Mouse (Mus musculus): ENCODE data around the gene Galnt16. TPM values are rescaled to one million over a fixed set of nuclear protein-coding genes. Genes with fewer than 3 reads are reported as not detected.

Gene Galnt16
- polyA plus RNA-seq, 1 experiment from 2014 or later, result 14.8 TPM

GRCm38 (mm10) chr12:80612113-80612791, 94.2 kb downstream of the Galnt16 start:
- Histone ChIP-seq H3K27ac (ENCODE audit: low read length) (no peak overlapping the region), H3K27me3 (ENCODE audit: control insufficient read depth, insufficient read depth, low read length) (no peaks in the 10 kb centered on the region), H3K4me1 (ENCODE audit: control insufficient read depth, insufficient read depth, low read length) (no peaks in the 10 kb centered on the region), H3K9ac (ENCODE audit: low read length) (no peak overlapping the region), H3K36me3 (ENCODE audit: control insufficient read depth, insufficient read depth, low read length) (no peaks in the 10 kb centered on the region), H3K9me3 (replicated peaks; ENCODE audit: control insufficient read depth, low read length) (no peaks in the 10 kb centered on the region), H3K4me3 (replicated peaks; ENCODE audit: low read length) (no peak overlapping the region), H3K4me2 (ENCODE audit: low read depth, low read length) (no peak overlapping the region)
- WGBS, result 54% methylated on average over 9 of the region's 9 CpGs
- no peak for ATAC-seq (ENCODE audit: insufficient read depth, low FRiP score)

- H3K27ac ChIP-seq (ENCODE audit: low read length), result peak overlapping the region; percentile 53; the same call in 1 of the 2 replicates
- H3K4me3 ChIP-seq (replicated peaks; ENCODE audit: low read length), result no peak overlapping the region
- peak; percentile 81; the same call in 1 of the 2 replicates for ATAC-seq (ENCODE audit: insufficient read depth, low FRiP score)
- H3K27me3 ChIP-seq (ENCODE audit: control insufficient read depth, insufficient read depth, low read length), result no peaks in the 10 kb centered on the region
- H3K9me3 ChIP-seq (replicated peaks; ENCODE audit: control insufficient read depth, low read length), result no peaks in the 10 kb centered on the region
- H3K36me3 ChIP-seq (ENCODE audit: control insufficient read depth, insufficient read depth, low read length), result no peaks in the 10 kb centered on the region
- no peak overlapping the region for H3K4me2 ChIP-seq (ENCODE audit: low read depth, low read length)
- no peak overlapping the region for H3K9ac ChIP-seq (ENCODE audit: low read length)
- WGBS, result 35% methylated on average over 7 of the region's 7 CpGs
- H3K4me1 ChIP-seq (ENCODE audit: control insufficient read depth, insufficient read depth, low read length), result no peaks in the 10 kb centered on the region
Measured at GRCm38 (mm10) chr12:80615371-80616257, 97.5 kb downstream of the Galnt16 start.

- Histone ChIP-seq H3K4me2 (ENCODE audit: low read depth, low read length) (no peak overlapping the region), H3K9me3 (replicated peaks; ENCODE audit: control insufficient read depth, low read length) (no peaks in the 10 kb centered on the region), H3K4me3 (replicated peaks; ENCODE audit: low read length) (no peak overlapping the region), H3K27ac (ENCODE audit: low read length) (no peak overlapping the region), H3K36me3 (ENCODE audit: control insufficient read depth, insufficient read depth, low read length) (no peaks in the 10 kb centered on the region), H3K4me1 (ENCODE audit: control insufficient read depth, insufficient read depth, low read length) (no peaks in the 10 kb centered on the region), H3K9ac (ENCODE audit: low read length) (no peak overlapping the region), H3K27me3 (ENCODE audit: control insufficient read depth, insufficient read depth, low read length) (no peaks in the 10 kb centered on the region)
- 73% methylated on average over 5 of the region's 5 CpGs for WGBS
- no peak for ATAC-seq (ENCODE audit: insufficient read depth, low FRiP score)
Measured at GRCm38 (mm10) chr12:80620501-80620900, 102.4 kb downstream of the Galnt16 start.

GRCm38 (mm10) chr12:80631790-80632189, 113.7 kb downstream of the Galnt16 start:
- H3K4me2 ChIP-seq (ENCODE audit: low read depth, low read length), result no peak overlapping the region
- peaks cover 25% of the 10 kb centered on the region; the same call in 1 of the 2 replicates for H3K36me3 ChIP-seq (ENCODE audit: control insufficient read depth, insufficient read depth, low read length)
- ATAC-seq (ENCODE audit: insufficient read depth, low FRiP score), result no peak
- H3K9ac ChIP-seq (ENCODE audit: low read length), result no peak overlapping the region
- H3K4me1 ChIP-seq (ENCODE audit: control insufficient read depth, insufficient read depth, low read length), result no peaks in the 10 kb centered on the region
- H3K9me3 ChIP-seq (replicated peaks; ENCODE audit: control insufficient read depth, low read length), result no peaks in the 10 kb centered on the region
- no peak overlapping the region for H3K27ac ChIP-seq (ENCODE audit: low read length)
- H3K27me3 ChIP-seq (ENCODE audit: control insufficient read depth, insufficient read depth, low read length), result no peaks in the 10 kb centered on the region
- 78% methylated on average over 5 of the region's 5 CpGs for WGBS
- H3K4me3 ChIP-seq (replicated peaks; ENCODE audit: low read length), result no peak overlapping the region

- peak overlapping the region; percentile 71 for H3K4me2 ChIP-seq (ENCODE audit: low read depth, low read length)
- H3K4me1 ChIP-seq (ENCODE audit: control insufficient read depth, insufficient read depth, low read length), result peaks cover 24% of the 10 kb centered on the region
- H3K27me3 ChIP-seq (ENCODE audit: control insufficient read depth, insufficient read depth, low read length), result no peaks in the 10 kb centered on the region
- peak overlapping the region; percentile 96 for H3K9ac ChIP-seq (ENCODE audit: low read length)
- H3K9me3 ChIP-seq (replicated peaks; ENCODE audit: control insufficient read depth, low read length), result no peaks in the 10 kb centered on the region
- H3K36me3 ChIP-seq (ENCODE audit: control insufficient read depth, insufficient read depth, low read length), result peaks cover 10% of the 10 kb centered on the region; the same call in 1 of the 2 replicates
- peak overlapping the region; percentile 99 for H3K4me3 ChIP-seq (replicated peaks; ENCODE audit: low read length)
- 3% methylated on average over 48 of the region's 48 CpGs for WGBS
- peak overlapping the region; percentile 88 for H3K27ac ChIP-seq (ENCODE audit: low read length)
- ATAC-seq (ENCODE audit: insufficient read depth, low FRiP score), result peak; percentile 63
Measured at GRCm38 (mm10) chr12:80642725-80643692, 124.9 kb downstream of the Galnt16 start.

GRCm38 (mm10) chr12:80643693-80644505, 125.8 kb downstream of the Galnt16 start, which contains the start of the genes Slc39a9 and Erh:
Slc39a9 (plus strand) TSS chr12:80643883.
Erh (minus strand) TSS chr12:80644341.
- Histone ChIP-seq H3K9ac (ENCODE audit: low read length) (peak within 1 kb of the TSS; percentile 96), H3K4me1 (ENCODE audit: control insufficient read depth, insufficient read depth, low read length) (peaks cover 24% of the 10 kb centered on the region), H3K36me3 (ENCODE audit: control insufficient read depth, insufficient read depth, low read length) (peaks cover 6% of the 10 kb centered on the region; the same call in 1 of the 2 replicates), H3K27me3 (ENCODE audit: control insufficient read depth, insufficient read depth, low read length) (no peaks in the 10 kb centered on the region), H3K9me3 (replicated peaks; ENCODE audit: control insufficient read depth, low read length) (no peaks in the 10 kb centered on the region), H3K27ac (ENCODE audit: low read length) (peak within 1 kb of the TSS; percentile 88), H3K4me2 (ENCODE audit: low read depth, low read length) (peak within 1 kb of the TSS; percentile 76), H3K4me3 (replicated peaks; ENCODE audit: low read length) (peak within 1 kb of the TSS; percentile 99)
- under 1% methylated on average over 50 of the region's 50 CpGs for WGBS
- peak; percentile 97 for ATAC-seq (ENCODE audit: insufficient read depth, low FRiP score)

GRCm38 (mm10) chr12:80644506-80644868, 126.4 kb downstream of the Galnt16 start:
- Histone ChIP-seq H3K9ac (ENCODE audit: low read length) (peak overlapping the region; percentile 96), H3K36me3 (ENCODE audit: control insufficient read depth, insufficient read depth, low read length) (peaks cover 5% of the 10 kb centered on the region; the same call in 1 of the 2 replicates), H3K4me3 (replicated peaks; ENCODE audit: low read length) (peak overlapping the region; percentile 99), H3K4me2 (ENCODE audit: low read depth, low read length) (peak overlapping the region; percentile 76), H3K27me3 (ENCODE audit: control insufficient read depth, insufficient read depth, low read length) (no peaks in the 10 kb centered on the region), H3K27ac (ENCODE audit: low read length) (peak overlapping the region; percentile 34; the same call in 1 of the 2 replicates), H3K4me1 (ENCODE audit: control insufficient read depth, insufficient read depth, low read length) (peaks cover 24% of the 10 kb centered on the region), H3K9me3 (replicated peaks; ENCODE audit: control insufficient read depth, low read length) (no peaks in the 10 kb centered on the region)
- no peak for ATAC-seq (ENCODE audit: insufficient read depth, low FRiP score)
- WGBS, result 4% methylated on average over 18 of the region's 18 CpGs

- H3K36me3 ChIP-seq (ENCODE audit: control insufficient read depth, insufficient read depth, low read length), result no peaks in the 10 kb centered on the region
- no peak overlapping the region; the same call in 1 of the 2 replicates for H3K4me3 ChIP-seq (replicated peaks; ENCODE audit: low read length)
- H3K4me1 ChIP-seq (ENCODE audit: control insufficient read depth, insufficient read depth, low read length), result peaks cover 22% of the 10 kb centered on the region
- WGBS, result 75% methylated on average over 3 of the region's 3 CpGs
- peak overlapping the region; percentile 76 for H3K4me2 ChIP-seq (ENCODE audit: low read depth, low read length)
- no peaks in the 10 kb centered on the region for H3K9me3 ChIP-seq (replicated peaks; ENCODE audit: control insufficient read depth, low read length)
- no peak overlapping the region for H3K9ac ChIP-seq (ENCODE audit: low read length)
- ATAC-seq (ENCODE audit: insufficient read depth, low FRiP score), result no peak
- H3K27me3 ChIP-seq (ENCODE audit: control insufficient read depth, insufficient read depth, low read length), result no peaks in the 10 kb centered on the region
- H3K27ac ChIP-seq (ENCODE audit: low read length), result no peak overlapping the region
Measured at GRCm38 (mm10) chr12:80646377-80646776, 128.3 kb downstream of the Galnt16 start.

Measured in stomach, embryonic 16.5 days (tissue).